In the genomic region with DNA sequence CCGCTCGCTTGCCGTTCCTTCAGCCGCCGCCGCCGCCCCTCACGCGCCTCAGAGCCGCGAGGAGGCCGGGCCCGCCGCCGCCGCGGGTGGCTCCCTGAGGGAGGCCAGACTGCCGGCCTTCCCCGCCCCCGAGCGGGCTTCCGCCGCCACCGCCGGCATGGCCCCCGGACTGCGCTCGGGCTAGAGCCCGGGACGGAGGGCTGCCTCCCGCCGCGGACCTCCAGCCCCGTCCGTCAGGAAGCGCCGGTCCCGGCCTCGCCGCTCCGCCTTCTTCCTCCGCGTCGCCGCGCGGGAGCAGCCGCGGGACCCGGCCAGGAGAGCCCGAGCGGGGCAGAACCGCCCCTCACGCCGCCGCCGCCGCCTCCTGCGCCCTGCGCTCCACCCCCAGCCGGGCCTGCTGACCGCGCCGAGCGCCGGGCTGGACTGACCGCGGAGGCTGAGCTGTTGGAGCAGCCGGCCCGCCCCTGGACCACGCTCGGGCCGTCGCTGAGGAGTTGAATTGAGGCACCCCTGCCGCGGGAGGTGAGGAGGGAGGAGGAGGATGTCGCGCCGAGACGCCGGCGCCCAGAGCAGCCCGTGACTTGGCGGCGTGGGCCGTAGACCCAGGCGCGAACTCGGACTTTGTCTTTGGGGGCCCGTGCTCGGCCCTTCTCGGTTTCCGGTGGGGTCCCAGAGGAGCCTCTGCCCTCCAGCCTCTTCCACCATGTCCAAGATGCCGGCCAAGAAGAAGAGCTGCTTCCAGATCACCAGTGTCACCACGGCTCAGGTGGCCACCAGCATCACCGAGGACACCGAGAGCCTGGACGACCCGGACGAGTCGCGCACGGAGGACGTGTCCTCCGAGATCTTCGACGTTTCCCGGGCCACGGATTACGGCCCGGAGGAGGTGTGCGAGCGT, we compare ENCODE assay signal across 8 mouse cellular contexts. TPM values are rescaled to one million over a fixed set of nuclear protein-coding genes. Genes with fewer than 3 reads are reported as not detected.
DNase-seq lines count a peak whose midpoint lies in the region; ATAC-seq and TF ChIP-seq lines count a peak whose summit lies in the region.

No protein-coding gene starts in this region.

- peak overlapping the region; percentile 86 for H3K4me3 ChIP-seq in bone marrow macrophage, adult 2 months (ENCODE audit: insufficient read depth, low read length)
- peak overlapping the region; percentile 99 for H3K4me3 ChIP-seq in embryonic fibroblast, embryonic 13.5 days (ENCODE audit: insufficient read depth, low read length)
- peak overlapping the region; percentile 99 for H3K4me3 ChIP-seq in heart, embryonic 10.5 days
- H3K4me3 ChIP-seq in kidney, embryonic 14.5 days (ENCODE audit: low read length), result peak overlapping the region; percentile 95
- H3K4me3 ChIP-seq in midbrain, postnatal 0 days (ENCODE audit: low read depth, low read length), result peak overlapping the region; percentile 73
- H3K4me3 ChIP-seq in spleen, adult 2 months (ENCODE audit: extremely low read depth, insufficient read depth, insufficient read length), result peak overlapping the region; percentile 71

- no peak for TF ChIP-seq CTCF in bone marrow macrophage, adult 2 months (IDR thresholded peaks at IDR 0.05; ENCODE audit: low read depth, low read length)
- no peak for TF ChIP-seq CTCF in embryonic fibroblast, embryonic 13.5 days (IDR thresholded peaks at IDR 0.05; ENCODE audit: borderline replicate concordance, insufficient read depth, low read length)
- TF ChIP-seq CTCF in midbrain, postnatal 0 days (IDR thresholded peaks at IDR 0.05), result no peak
- no peak for TF ChIP-seq CTCF in spleen, adult 2 months (IDR thresholded peaks at IDR 0.05; ENCODE audit: extremely low read depth, insufficient read depth, insufficient read length, insufficient replicate concordance)

- H3K9me3 ChIP-seq in heart, embryonic 10.5 days, result no peaks in the 10 kb centered on the region
- no peaks in the 10 kb centered on the region for H3K9me3 ChIP-seq in kidney, embryonic 14.5 days (ENCODE audit: control insufficient read depth, low read length)
- no peaks in the 10 kb centered on the region for H3K9me3 ChIP-seq in midbrain, postnatal 0 days (ENCODE audit: low read length)

- H3K4me2 ChIP-seq in kidney, embryonic 14.5 days (replicated peaks; ENCODE audit: low read depth, low read length), result peak overlapping the region; percentile 85
- H3K4me2 ChIP-seq in midbrain, postnatal 0 days (ENCODE audit: low read depth, low read length, poor library complexity, severe bottlenecking), result peak overlapping the region; percentile 98

- peaks cover 7% of the 10 kb centered on the region for H3K4me1 ChIP-seq in bone marrow macrophage, adult 2 months (ENCODE audit: control insufficient read depth, insufficient read depth, low read length)
- peaks cover 2% of the 10 kb centered on the region; the same call in 1 of the 2 replicates for H3K4me1 ChIP-seq in embryonic fibroblast, embryonic 13.5 days (ENCODE audit: control insufficient read depth, insufficient read depth, low read length)
- H3K4me1 ChIP-seq in heart, embryonic 10.5 days, result no peaks in the 10 kb centered on the region
- H3K4me1 ChIP-seq in kidney, embryonic 14.5 days (ENCODE audit: control insufficient read depth, insufficient read depth, low read length), result peaks cover 1% of the 10 kb centered on the region; the same call in 1 of the 2 replicates
- H3K4me1 ChIP-seq in midbrain, postnatal 0 days (ENCODE audit: insufficient read depth, low read length), result no peaks in the 10 kb centered on the region; the same call in none of the 2 replicates
- peaks cover 4% of the 10 kb centered on the region; the same call in 1 of the 2 replicates for H3K4me1 ChIP-seq in spleen, adult 2 months (ENCODE audit: control insufficient read depth, insufficient read depth, insufficient read length)

- peak; percentile 73 for ATAC-seq in kidney, embryonic 14.5 days (ENCODE audit: low FRiP score, low TSS enrichment)
- peak; percentile 53 for ATAC-seq in midbrain, postnatal 0 days (ENCODE audit: low FRiP score)

- WGBS in heart, embryonic 10.5 days, result under 1% methylated on average over 102 of the region's 113 CpGs
- under 1% methylated on average over 103 of the region's 113 CpGs for WGBS in kidney, embryonic 14.5 days
- WGBS in midbrain, postnatal 0 days, result 0% methylated on average over 64 of the region's 113 CpGs
- under 1% methylated on average over 103 of the region's 113 CpGs for WGBS in spleen, adult 2 months

- DNase-seq in 416B (ENCODE audit: low read depth), result peak; percentile 63
- peak; percentile 81 for DNase-seq in heart, embryonic 10.5 days (ENCODE audit: low spot score)
- DNase-seq in liver, result peak; percentile 85
- peak; percentile 45 for DNase-seq in midbrain, postnatal 0 days (ENCODE audit: low spot score)
- peak in 1 of 2 experiments; percentile 59 for DNase-seq in spleen, adult 2 months (ENCODE audit: low read depth in 1 of 2, low spot score in 2 of 2)

- H3K9ac ChIP-seq in kidney, embryonic 14.5 days (ENCODE audit: low read depth, low read length), result peak overlapping the region; percentile 99
- H3K9ac ChIP-seq in midbrain, postnatal 0 days (replicated peaks; ENCODE audit: low read length, poor library complexity, severe bottlenecking), result peak overlapping the region; percentile 86

- peaks cover 12% of the 10 kb centered on the region for H3K36me3 ChIP-seq in heart, embryonic 10.5 days
- peaks cover 5% of the 10 kb centered on the region; the same call in 1 of the 2 replicates for H3K36me3 ChIP-seq in kidney, embryonic 14.5 days (ENCODE audit: control insufficient read depth, insufficient read depth, low read length)
- H3K36me3 ChIP-seq in midbrain, postnatal 0 days (ENCODE audit: insufficient read depth, low read length), result no peaks in the 10 kb centered on the region
- H3K36me3 ChIP-seq in spleen, adult 2 months (ENCODE audit: control insufficient read depth, insufficient read depth, low read length), result 0 out of 2 replicates have a peak, but pooled peaks cover 1% of the 10 kb centered on the region

- H3K27me3 ChIP-seq in heart, embryonic 10.5 days (ENCODE audit: insufficient read depth, poor library complexity, severe bottlenecking), result no peaks in the 10 kb centered on the region
- no peaks in the 10 kb centered on the region for H3K27me3 ChIP-seq in kidney, embryonic 14.5 days (ENCODE audit: control insufficient read depth, insufficient read depth, low read length)
- H3K27me3 ChIP-seq in midbrain, postnatal 0 days (ENCODE audit: insufficient read depth, low read length), result no peaks in the 10 kb centered on the region
- no peaks in the 10 kb centered on the region for H3K27me3 ChIP-seq in spleen, adult 2 months (ENCODE audit: control insufficient read depth, insufficient read depth, low read length)

- H3K27ac ChIP-seq in bone marrow macrophage, adult 2 months (ENCODE audit: insufficient read depth, low read depth, low read length), result peak overlapping the region; percentile 97
- peak overlapping the region; percentile 99 for H3K27ac ChIP-seq in embryonic fibroblast, embryonic 13.5 days (ENCODE audit: insufficient read depth, low read length)
- peak overlapping the region; percentile 99 for H3K27ac ChIP-seq in heart, embryonic 10.5 days
- peak overlapping the region; percentile 100 for H3K27ac ChIP-seq in kidney, embryonic 14.5 days (ENCODE audit: low read depth, low read length)
- H3K27ac ChIP-seq in midbrain, postnatal 0 days (ENCODE audit: low read depth, low read length), result peak overlapping the region; percentile 95
- peak overlapping the region; percentile 99 for H3K27ac ChIP-seq in spleen, adult 2 months (ENCODE audit: insufficient read depth, low read length)

- TF ChIP-seq POLR2A in bone marrow macrophage, adult 2 months (IDR thresholded peaks at IDR 0.05; ENCODE audit: borderline replicate concordance, low read depth, low read length), result no peak
- TF ChIP-seq POLR2A in embryonic fibroblast, embryonic 13.5 days (IDR thresholded peaks at IDR 0.05; ENCODE audit: low read depth, low read length), result 0 out of 2 replicates have a peak, but pooled peaks have one; percentile 19
- TF ChIP-seq POLR2A in spleen, adult 2 months (IDR thresholded peaks at IDR 0.05; ENCODE audit: low read depth, low read length), result no peak

RNA-seq across cellular contexts. Expression of a gene that starts 0.7 kb away (rescaled TPM):
- polyA plus RNA-seq in bone marrow macrophage, adult 2 months (2012; ENCODE audit: insufficient read depth, insufficient read length, missing spikeins), result 15.3 and 20.1 TPM in 2 replicates
- polyA plus RNA-seq in embryonic fibroblast, embryonic 13.5 days (2011; ENCODE audit: insufficient read length, low read depth, missing spikeins), result 94.4 and 114 TPM in 2 replicates
- 12.2 and 13.3 TPM in 2 replicates for polyA plus RNA-seq in heart, embryonic 10.5 days (2016; fragmentation: Nextera tagmentation; extraction: Ambion mirVana)
- 16.1 and 17.9 TPM in 2 replicates for polyA plus RNA-seq in kidney, embryonic 14.5 days (2014; fragmentation: Nextera tagmentation; extraction: Ambion mirVana)
- total RNA-seq in midbrain, postnatal 0 days (2014; rRNA removed), result 39.6 and 40.3 TPM in 2 replicates
- polyA plus RNA-seq in midbrain, postnatal 0 days (2015; fragmentation: Nextera tagmentation; extraction: Ambion mirVana), result 9.1 and 11.7 TPM in 2 replicates
- polyA plus RNA-seq in spleen, adult 2 months (2012; rRNA removed), result 12.3 and 21.3 TPM in 2 replicates
